ENCODE assay signal across 29 mouse cellular contexts in the genomic region with DNA sequence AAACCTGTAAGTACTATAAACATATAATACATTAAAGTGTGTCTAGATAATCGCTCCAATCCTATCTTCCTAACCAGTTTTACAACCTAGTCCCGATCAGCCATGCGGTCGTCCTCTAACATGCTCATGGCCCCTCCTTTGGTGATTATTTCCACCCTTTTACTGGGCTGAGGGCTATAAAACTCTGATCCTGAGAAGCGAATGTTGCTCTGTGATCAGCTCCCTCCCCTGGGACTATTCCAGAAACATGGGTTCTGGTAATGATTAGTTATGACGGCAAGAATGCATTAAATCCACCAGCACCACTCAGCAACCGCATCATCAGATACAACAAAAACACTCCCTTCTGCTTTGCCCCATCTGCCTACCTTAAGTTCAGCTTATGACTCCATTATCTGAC. TPM values are rescaled to one million over a fixed set of nuclear protein-coding genes. Genes with fewer than 3 reads are reported as not detected.
DNase-seq lines count a peak whose midpoint lies in the region; ATAC-seq and TF ChIP-seq lines count a peak whose summit lies in the region.
"Had no signal": no experiment of that assay in that cellular context is flagged by ENCODE, and none has a peak within 500 bp of the region (broad histone marks: within the 10 kb centered on the region; RNA-seq: fewer than 3 reads in every experiment).

No protein-coding gene starts in this region.

- no peak overlapping the region for H3K27ac ChIP-seq in intestine, embryonic 14.5 days (ENCODE audit: low read depth)
- no peak overlapping the region for H3K27ac ChIP-seq in limb, embryonic 11.5 days (replicated peaks; ENCODE audit: low read depth, low read length)
- no peak overlapping the region for H3K27ac ChIP-seq in gastrocnemius, adult 2 months
- H3K27ac ChIP-seq: embryonic facial prominence, embryonic 15.5 days; forebrain, embryonic 13.5 days; heart, adult 2 months; hindbrain, embryonic 14.5 days; limb, embryonic 12.5 days; liver, embryonic 12.5 days; stomach, postnatal 0 days had no signal

- intact Hi-C loops in heart, postnatal 36 days (cut with DNase I): no loop called here
- intact Hi-C loops in gastrocnemius, adult 2 months (cut with DNase I): no loop called here

- H3K27me3 ChIP-seq in intestine, embryonic 14.5 days (replicated peaks; ENCODE audit: control insufficient read depth, insufficient read depth, low read length): no peaks in the 10 kb centered on the region
- H3K27me3 ChIP-seq in limb, embryonic 11.5 days (ENCODE audit: control insufficient read depth, insufficient read depth, low read length): no peaks in the 10 kb centered on the region
- H3K27me3 ChIP-seq: embryonic facial prominence, embryonic 15.5 days; forebrain, embryonic 13.5 days; heart, embryonic 12.5 days; limb, embryonic 12.5 days; liver, embryonic 12.5 days had no signal

- H3K9me3 ChIP-seq in intestine, embryonic 14.5 days (ENCODE audit: control insufficient read depth, low read length): no peaks in the 10 kb centered on the region
- H3K9me3 ChIP-seq in limb, embryonic 11.5 days (ENCODE audit: control insufficient read depth, low read length): no peaks in the 10 kb centered on the region
- H3K9me3 ChIP-seq: embryonic facial prominence, embryonic 15.5 days; forebrain, embryonic 13.5 days; heart, embryonic 12.5 days; limb, embryonic 12.5 days; liver, embryonic 12.5 days had no signal

- H3K4me2 ChIP-seq in intestine, embryonic 14.5 days (ENCODE audit: low read length): no peak overlapping the region
- no peak overlapping the region for H3K4me2 ChIP-seq in limb, embryonic 11.5 days (ENCODE audit: low read depth, severe bottlenecking)
- H3K4me2 ChIP-seq: embryonic facial prominence, embryonic 15.5 days; forebrain, embryonic 13.5 days; heart, embryonic 12.5 days; hindbrain, embryonic 14.5 days; limb, embryonic 12.5 days; liver, embryonic 12.5 days had no signal

- H3K4me3 ChIP-seq in intestine, embryonic 14.5 days (ENCODE audit: low read depth, low read length): no peak overlapping the region
- no peak overlapping the region for H3K4me3 ChIP-seq in limb, embryonic 11.5 days (ENCODE audit: low read depth, low read length)
- no peak overlapping the region for H3K4me3 ChIP-seq in gastrocnemius, adult 2 months
- H3K4me3 ChIP-seq: embryonic facial prominence, embryonic 15.5 days; forebrain, embryonic 13.5 days; heart, adult 2 months; heart, embryonic 12.5 days; limb, embryonic 12.5 days; liver, embryonic 12.5 days had no signal

- 62% methylated on average over 7 of the region's 7 CpGs for WGBS in intestine, embryonic 14.5 days
- 30% methylated on average over 7 of the region's 7 CpGs for WGBS in limb, embryonic 11.5 days

- DNase-seq in heart, adult 11 months: peak; percentile 77
- DNase-seq in heart, postnatal 36 days: no peak
- no peak for DNase-seq in intestine, embryonic 14.5 days (ENCODE audit: low spot score)
- DNase-seq in limb, embryonic 11.5 days (ENCODE audit: low spot score): peak; percentile 32
- no peak for DNase-seq in adipocyte (ENCODE audit: low spot score)
- DNase-seq in gastrocnemius, adult 2 months: no peak
- DNase-seq in layer of hippocampus, adult 18-20 months (ENCODE audit: low spot score in 2 of 2): no peak
- DNase-seq: adrenal gland, postnatal 36 days; cerebellum, adult 18-20 months; cerebellum, postnatal 10 days; gastrocnemius, postnatal 36 days; heart, adult 2 months; kidney, adult 9 months; kidney, postnatal 10 days; layer of hippocampus, adult 9-11 months; liver, postnatal 0 days; lung, postnatal 4 days; midbrain, embryonic 14.5 days; right cerebral cortex, postnatal 25 days; thymus, adult 2 months; thymus, postnatal 4 days had no signal

- no peak for TF ChIP-seq CTCF in gastrocnemius, adult 2 months (IDR thresholded peaks at IDR 0.05)

- H3K4me1 ChIP-seq in intestine, embryonic 14.5 days (replicated peaks; ENCODE audit: control insufficient read depth, insufficient read depth, low read length): no peaks in the 10 kb centered on the region
- H3K4me1 ChIP-seq in limb, embryonic 11.5 days (ENCODE audit: control insufficient read depth, insufficient read depth, low read length): 0 out of 2 replicates have a peak, but pooled peaks cover 2% of the 10 kb centered on the region
- H3K4me1 ChIP-seq: forebrain, embryonic 13.5 days; liver, embryonic 12.5 days had no signal

- H3K9ac ChIP-seq in intestine, embryonic 14.5 days (ENCODE audit: low read length): no peak overlapping the region
- no peak overlapping the region for H3K9ac ChIP-seq in limb, embryonic 11.5 days (ENCODE audit: low read length)
- H3K9ac ChIP-seq: embryonic facial prominence, embryonic 15.5 days; forebrain, embryonic 13.5 days; heart, embryonic 12.5 days; hindbrain, embryonic 14.5 days; limb, embryonic 12.5 days; liver, embryonic 12.5 days; liver, postnatal 0 days had no signal

- H3K36me3 ChIP-seq in intestine, embryonic 14.5 days (ENCODE audit: control insufficient read depth, insufficient read depth, low read length): peaks cover 50% of the 10 kb centered on the region
- peaks cover 4% of the 10 kb centered on the region; the same call in 1 of the 2 replicates for H3K36me3 ChIP-seq in limb, embryonic 11.5 days (ENCODE audit: control insufficient read depth, insufficient read depth, low read length)

- ATAC-seq in intestine, embryonic 14.5 days (replicated peaks; ENCODE audit: low FRiP score, low TSS enrichment, low read depth): peak; percentile 80; the same call in 1 of the 2 replicates
- peak; percentile 35; the same call in 1 of the 2 replicates for ATAC-seq in limb, embryonic 11.5 days (ENCODE audit: insufficient number of reproducible peaks, low FRiP score, low TSS enrichment, low read depth)
- ATAC-seq: forebrain, embryonic 13.5 days; inflammation-experienced regulatory T-cells, adult 6 months; liver, embryonic 12.5 days; liver, postnatal 0 days had no signal

RNA-seq across cellular contexts. Expression of gene Malsu1, which starts 40.3 kb away (rescaled TPM):
- 10 to 100 TPM; 40.9 to 42.7 TPM for total RNA-seq in heart, postnatal 36 days (2021)
- 74.9 and 82.9 TPM in 2 replicates for polyA plus RNA-seq in intestine, embryonic 14.5 days (2014; fragmentation: Nextera tagmentation; extraction: Ambion mirVana)
- polyA plus RNA-seq in limb, embryonic 11.5 days (2014; fragmentation: Nextera tagmentation; extraction: Ambion mirVana): 59.7 and 70.2 TPM in 2 replicates
- total RNA-seq in gastrocnemius, adult 2 months (2021): 10 to 100 TPM; 45.6 to 51.4 TPM
- 10 to 100 TPM; 18.8 to 25.0 TPM for total RNA-seq in layer of hippocampus, adult 18-20 months (2021)

Comparison
In these comparisons a context has a peak if more than half of its experiments do, and no peak if none do; other contexts are left out.
1. DNase-seq: peak in heart, adult 11 months (single experiment) and limb, embryonic 11.5 days (single experiment); none in heart, postnatal 36 days (0 of 2), intestine, embryonic 14.5 days (single experiment), adipocyte (single experiment), gastrocnemius, adult 2 months (single experiment) and layer of hippocampus, adult 18-20 months (0 of 2).